25 mouse cellular contexts compared by ENCODE assay signal in genomic region chr10:61654691-61655090, GRCm38 (mm10). TPM values are rescaled to one million over a fixed set of nuclear protein-coding genes. Genes with fewer than 3 reads are reported as not detected.
DNase-seq lines count a peak whose midpoint lies in the region; TF ChIP-seq lines count a peak whose summit lies in the region.
"Had no signal": no experiment of that assay in that cellular context is flagged by ENCODE, and none has a peak within 500 bp of the region (broad histone marks: within the 10 kb centered on the region; RNA-seq: fewer than 3 reads in every experiment).

No protein-coding gene starts in this region.

- H3K79me2 ChIP-seq in heart, adult 2 months (replicated peaks; ENCODE audit: control insufficient read depth, insufficient read depth, low read length): no peaks in the 10 kb centered on the region

- H3K36me3 ChIP-seq in heart, adult 2 months (ENCODE audit: control insufficient read depth, insufficient read depth, low read length): peaks cover 5% of the 10 kb centered on the region
- H3K36me3 ChIP-seq in heart, embryonic 10.5 days: peaks cover 41% of the 10 kb centered on the region

- DNase-seq in heart, adult 2 months: no peak
- no peak for DNase-seq in heart, embryonic 10.5 days (ENCODE audit: low spot score)
- peak; percentile 81 for DNase-seq in 416B (ENCODE audit: low read depth)
- no peak for DNase-seq in kidney, adult 8-10 months
- no peak for DNase-seq in right cerebral cortex, postnatal 25 days
- DNase-seq: adrenal gland, adult 8-10 months; adrenal gland, postnatal 14 days; adrenal gland, postnatal 36 days; B cell, adult 2 months; cerebellum, adult 11-12 months; cerebellum, adult 2 months; cerebellum, adult 9-10 months; cerebellum, postnatal 10 days; cerebellum, postnatal 25 days; forebrain, postnatal 0 days had no signal

- no peaks in the 10 kb centered on the region for H3K9me3 ChIP-seq in heart, embryonic 10.5 days
- H3K9me3 ChIP-seq: embryonic facial prominence, embryonic 10.5 days; embryonic facial prominence, embryonic 12.5 days; forebrain, embryonic 13.5 days; forebrain, embryonic 15.5 days; G1E had no signal

- no peak overlapping the region for H3K9ac ChIP-seq in heart, adult 2 months (ENCODE audit: low read depth, low read length)
- H3K9ac ChIP-seq: embryonic facial prominence, embryonic 12.5 days; forebrain, embryonic 13.5 days; forebrain, embryonic 15.5 days; forebrain, postnatal 0 days had no signal

- H3K27ac ChIP-seq in heart, adult 2 months: peak overlapping the region; percentile 26; the same call in 1 of the 2 replicates
- no peak overlapping the region for H3K27ac ChIP-seq in heart, embryonic 10.5 days
- H3K27ac ChIP-seq in brown adipose tissue, adult 24 weeks (replicated peaks; ENCODE audit: low read depth, low read length): peak overlapping the region; percentile 87
- H3K27ac ChIP-seq: embryonic facial prominence, embryonic 10.5 days; embryonic facial prominence, embryonic 12.5 days; forebrain, embryonic 13.5 days; forebrain, embryonic 15.5 days had no signal

- H3K27me3 ChIP-seq in heart, adult 2 months (ENCODE audit: control insufficient read depth, insufficient read depth, low read length): no peaks in the 10 kb centered on the region
- H3K27me3 ChIP-seq in heart, embryonic 10.5 days (ENCODE audit: insufficient read depth, poor library complexity, severe bottlenecking): no peaks in the 10 kb centered on the region
- H3K27me3 ChIP-seq: CH12.LX; embryonic facial prominence, embryonic 12.5 days; forebrain, embryonic 13.5 days; forebrain, embryonic 15.5 days; Patski had no signal

- TF ChIP-seq EP300 in heart, adult 2 months (IDR thresholded peaks at IDR 0.05; ENCODE audit: insufficient read depth, low read depth, low read length): no peak

- 56% methylated on average over 7 of the region's 7 CpGs for WGBS in heart, adult 2 months
- 91% methylated on average over 7 of the region's 7 CpGs for WGBS in heart, embryonic 10.5 days

- TF ChIP-seq POLR2A in heart, adult 2 months (IDR thresholded peaks at IDR 0.05; ENCODE audit: insufficient read depth, low read depth, low read length): no peak

- H3K4me1 ChIP-seq in heart, adult 2 months (ENCODE audit: control insufficient read depth, insufficient read depth, low read length): peaks cover 4% of the 10 kb centered on the region
- no peaks in the 10 kb centered on the region for H3K4me1 ChIP-seq in heart, embryonic 10.5 days
- peaks cover 12% of the 10 kb centered on the region for H3K4me1 ChIP-seq in brown adipose tissue, adult 24 weeks (ENCODE audit: control insufficient read depth, insufficient read depth, insufficient read length, low read length)
- H3K4me1 ChIP-seq: forebrain, embryonic 13.5 days had no signal

- no peak for TF ChIP-seq CTCF in heart, adult 2 months (IDR thresholded peaks at IDR 0.05)

- H3K4me3 ChIP-seq in heart, adult 2 months: 0 out of 2 replicates have a peak overlapping the region, but pooled peaks have one; percentile 12
- no peak overlapping the region for H3K4me3 ChIP-seq in heart, embryonic 10.5 days
- peak overlapping the region; percentile 36; the same call in 1 of the 2 replicates for H3K4me3 ChIP-seq in brown adipose tissue, adult 24 weeks (ENCODE audit: insufficient read depth, low read depth, low read length)
- H3K4me3 ChIP-seq: embryonic facial prominence, embryonic 10.5 days; embryonic facial prominence, embryonic 12.5 days; forebrain, embryonic 13.5 days; forebrain, embryonic 15.5 days had no signal

- intact Hi-C loops in heart, adult 2 months (cut with DNase I): loop anchor here (5.0 kb wide), 1 partner anchor 457 kb away; no protein-coding TSS in a partner anchor

RNA-seq across cellular contexts. Expression of gene Ppa1, which starts 6.3 kb away (rescaled TPM):
- total RNA-seq in heart, adult 2 months (2021): 10 to 100 TPM; 66.3 to 66.8 TPM
- polyA plus RNA-seq in heart, adult 2 months (2012; rRNA removed): 33.9 and 41.2 TPM in 2 replicates
- polyA plus RNA-seq in heart, embryonic 10.5 days (2016; fragmentation: Nextera tagmentation; extraction: Ambion mirVana): 183 and 245 TPM in 2 replicates
- polyA plus RNA-seq in brown adipose tissue, adult 24 weeks (2012; ENCODE audit: insufficient read depth, insufficient read length, missing spikeins): 159 and 188 TPM in 2 replicates

RNA-seq across cellular contexts. Expression of gene Sar1a, which starts 25.4 kb away (rescaled TPM):
- total RNA-seq in heart, adult 2 months (2021): 100 to 1,000 TPM; 166 to 197 TPM
- polyA plus RNA-seq in heart, adult 2 months (2012; rRNA removed): 82.7 and 134 TPM in 2 replicates
- polyA plus RNA-seq in heart, embryonic 10.5 days (2016; fragmentation: Nextera tagmentation; extraction: Ambion mirVana): 187 and 218 TPM in 2 replicates
- polyA plus RNA-seq in brown adipose tissue, adult 24 weeks (2012; ENCODE audit: insufficient read depth, insufficient read length, missing spikeins): 79.8 and 89.1 TPM in 2 replicates

RNA-seq across cellular contexts. Expression of gene Tysnd1, which starts 40.6 kb away (rescaled TPM):
- 10 to 100 TPM; 20.2 to 22.3 TPM for total RNA-seq in heart, adult 2 months (2021)
- polyA plus RNA-seq in heart, adult 2 months (2012; rRNA removed): 24.8 and 27.2 TPM in 2 replicates
- polyA plus RNA-seq in heart, embryonic 10.5 days (2016; fragmentation: Nextera tagmentation; extraction: Ambion mirVana): 26.8 and 39.2 TPM in 2 replicates
- polyA plus RNA-seq in brown adipose tissue, adult 24 weeks (2012; ENCODE audit: insufficient read depth, insufficient read length, missing spikeins): 47.1 and 58.6 TPM in 2 replicates

RNA-seq across cellular contexts. Expression of gene Npffr1, which starts 59.4 kb away (rescaled TPM):
- total RNA-seq in heart, adult 2 months (2021): under 1 TPM in 1 of 2 experiments, not detected in 1; 0.07 TPM
- polyA plus RNA-seq in heart, adult 2 months (2012; rRNA removed): 0.14 and 0.15 TPM in 2 replicates
- polyA plus RNA-seq in heart, embryonic 10.5 days (2016; fragmentation: Nextera tagmentation; extraction: Ambion mirVana): 0.06 and 0.11 TPM in 2 replicates
- 0.42 and 0.99 TPM in 2 replicates for polyA plus RNA-seq in brown adipose tissue, adult 24 weeks (2012; ENCODE audit: insufficient read depth, insufficient read length, missing spikeins)
- total RNA-seq: CH12.LX had no signal
- polyA plus RNA-seq: activated CD4-positive, CD25-positive, alpha-beta regulatory T cell, adult 4 months; CD4-positive, CD25-positive, alpha-beta regulatory T cell, adult 4 months; embryonic facial prominence, embryonic 12.5 days; G1E had no signal
